Mouse (Mus musculus) small intestine, adult 10 weeks (tissue): Measurements from ENCODE around the gene Olfr455. TPM values are rescaled to one million over a fixed set of nuclear protein-coding genes. Genes with fewer than 3 reads are reported as not detected.

ENCODE experiments used
- polyA plus RNA-seq: library from polyadenylated mRNA; stranded (reverse); fragments of 350-450 nt; fragmentation: Illumina TruSeq; extraction: RNeasy Lipid Tissue Mini Kit (QIAGEN cat#74804); gene quantifications from one replicate; pipeline ENCODE4 v1.2.3, GENCODE M21; 2014; ENCODE audit warnings: low replicate concordance

Olfr455 gene
- polyA plus RNA-seq = not detected

GRCm38 (mm10) chr6:42547461-42547860 is at the start of gene Olfr455:
Gene Olfr455, minus strand, starts transcription at chr6:42547587.

DNA sequence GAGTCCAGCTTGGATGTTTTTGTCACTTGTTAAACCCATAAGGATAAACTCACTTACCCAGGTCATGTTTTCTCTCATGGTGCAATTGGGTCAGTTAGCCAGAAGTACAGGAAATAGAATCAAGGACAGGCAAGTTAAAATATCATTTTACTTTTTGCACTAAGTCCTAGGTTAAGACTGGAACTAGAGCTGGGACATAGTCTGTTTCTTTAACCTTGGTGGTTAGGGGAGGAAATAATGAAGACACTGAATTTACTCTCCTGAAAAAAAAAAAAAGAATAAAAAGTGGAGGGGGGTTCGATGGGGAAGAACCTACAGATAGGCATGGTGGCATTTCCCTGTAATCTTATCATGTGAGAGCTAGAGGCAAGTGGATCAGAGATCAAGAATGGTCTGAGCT is 60.3 kb downstream of the Olfr455 start, which contains the start of gene Olfr456:
Gene Olfr456 (minus strand): TSS at position 101 of the 400 bp plus-strand sequence.

Other genes starting within 250 kb of the Olfr455 start
- 0.15 TPM for gene Fam131b, start 222.9 kb downstream of the Olfr455 start, polyA plus RNA-seq
- gene Zyx, start 198.0 kb downstream of the Olfr455 start, polyA plus RNA-seq = 0.85 TPM
- gene Epha1, start 174.3 kb downstream of the Olfr455 start, polyA plus RNA-seq = 7.2 TPM
- gene Tas2r143, start 147.3 kb downstream of the Olfr455 start, polyA plus RNA-seq = not detected
- not detected for gene Tas2r135, start 142.2 kb downstream of the Olfr455 start, polyA plus RNA-seq
- not detected for gene Tas2r126, start 113.1 kb downstream of the Olfr455 start, polyA plus RNA-seq
- gene Olfr458, start 82.4 kb downstream of the Olfr455 start, polyA plus RNA-seq = not detected
- gene Olfr457, start 71.3 kb downstream of the Olfr455 start, polyA plus RNA-seq = not detected
- gene Olfr456, start 60.4 kb downstream of the Olfr455 start, polyA plus RNA-seq = not detected
- not detected for gene Tcaf3, start 50.1 kb upstream of the Olfr455 start, polyA plus RNA-seq
- gene Tcaf2, start 97.7 kb upstream of the Olfr455 start, polyA plus RNA-seq = 13.3 TPM
- 11.4 TPM for gene Tcaf1, start 162.5 kb upstream of the Olfr455 start, polyA plus RNA-seq
- not detected for gene Olfr453, start 191.8 kb upstream of the Olfr455 start, polyA plus RNA-seq
- gene Olfr38, start 208.8 kb upstream of the Olfr455 start, polyA plus RNA-seq = not detected
- not detected for gene Olfr452, start 237.5 kb upstream of the Olfr455 start, polyA plus RNA-seq